Mouse (Mus musculus) CD4-positive, CD25-positive, alpha-beta regulatory T cell, adult 4 months (primary cell): ENCODE measurements around the gene Stfa3. TPM values are rescaled to one million over a fixed set of nuclear protein-coding genes. Genes with fewer than 3 reads are reported as not detected.
A peak's percentile ranks its signal among the peaks of the same experiment; 100 is the strongest.
"Not testable (repeated sequence)": the region's sequence is repeated elsewhere in the genome, so short reads cannot be mapped to it uniquely, and the experiment has no call there.

Experiments used
- ATAC-seq: one replicate; pipeline ENCODE4 v1.8.0; 2017
- polyA plus RNA-seq, 2 experiments: library from polyadenylated mRNA; unstranded; fragments of 100-300 nt; shearing (Covaris generic); gene quantifications; one replicate each; pipeline ENCODE4 v1.2.1; 2017

The Stfa3 gene
- not detected for polyA plus RNA-seq

GRCm38 (mm10) chr16:36455342-36455802 lies at the start of gene Stfa3:
TSS of gene Stfa3 (minus strand) at chr16:36455392.
- no peak for ATAC-seq

GRCm38 (mm10) chr16:36502286-36502685 lies 47.1 kb upstream of the Stfa3 start:
- ATAC-seq: no peak

- no peak for ATAC-seq
These were observed 37.2 kb upstream of the Stfa3 start for GRCm38 (mm10) chr16:36492420-36492819.

- peak; percentile 96 for ATAC-seq
These were observed 21.7 kb upstream of the Stfa3 start for GRCm38 (mm10) chr16:36476866-36477265.

- ATAC-seq: no peak
These were observed 20.3 kb upstream of the Stfa3 start for GRCm38 (mm10) chr16:36475530-36475929.

- ATAC-seq: no peak
These were observed 19.7 kb upstream of the Stfa3 start for GRCm38 (mm10) chr16:36474849-36475248.

GRCm38 (mm10) chr16:36473217-36474216 lies 18.3 kb upstream of the Stfa3 start:
- no peak for ATAC-seq

- no peak for ATAC-seq
These were observed 16.0 kb upstream of the Stfa3 start for GRCm38 (mm10) chr16:36471066-36471633.

GRCm38 (mm10) chr16:36469955-36470478 lies 14.8 kb upstream of the Stfa3 start:
- peak; percentile 46 for ATAC-seq

GRCm38 (mm10) chr16:36469367-36469766 lies 14.2 kb upstream of the Stfa3 start:
- ATAC-seq: no peak

- no peak for ATAC-seq
These were observed 13.7 kb upstream of the Stfa3 start for GRCm38 (mm10) chr16:36468862-36469261.

- ATAC-seq: no peak
These were observed 12.7 kb upstream of the Stfa3 start for GRCm38 (mm10) chr16:36467936-36468335.

GRCm38 (mm10) chr16:36465436-36465835 lies 10.2 kb upstream of the Stfa3 start:
- ATAC-seq: no peak

- ATAC-seq: no peak
These were observed 8.9 kb upstream of the Stfa3 start for GRCm38 (mm10) chr16:36464076-36464475.

GRCm38 (mm10) chr16:36460426-36460825 lies 5.2 kb upstream of the Stfa3 start:
- ATAC-seq: no peak

GRCm38 (mm10) chr16:36420979-36421378 lies 34.2 kb downstream of the Stfa3 start:
- not testable (repeated sequence) for ATAC-seq

- no peak for ATAC-seq
These were observed 46.8 kb downstream of the Stfa3 start, which contains the start of gene Stfa2 for GRCm38 (mm10) chr16:36408357-36408756. TSS of gene Stfa2 (minus strand) at chr16:36408457.

Other genes starting within 250 kb of the Stfa3 start
- not detected for gene Gm5416, start 245.0 kb downstream of the Stfa3 start, polyA plus RNA-seq
- gene 2010005H15Rik, start 233.9 kb downstream of the Stfa3 start, polyA plus RNA-seq: 1 to 10 TPM; 1.2 to 2.0 TPM
- not detected for gene Stfa1, start 178.4 kb downstream of the Stfa3 start, polyA plus RNA-seq
- gene BC117090, start 121.1 kb downstream of the Stfa3 start, polyA plus RNA-seq: not detected
- gene BC100530, start 87.6 kb downstream of the Stfa3 start, polyA plus RNA-seq: not detected
- gene Stfa2, start 46.9 kb downstream of the Stfa3 start, polyA plus RNA-seq: not detected
- gene Casr, start 106.7 kb upstream of the Stfa3 start, polyA plus RNA-seq: not detected
- gene Cd86, start 210.7 kb upstream of the Stfa3 start, polyA plus RNA-seq: 10 to 100 TPM; 41.5 to 52.1 TPM
- 1 to 10 TPM; 6.3 to 7.3 TPM for gene Ildr1, start 238.6 kb upstream of the Stfa3 start, polyA plus RNA-seq